Mouse (Mus musculus) spleen, adult 18-20 months (tissue): Measurements from ENCODE around the gene Hapln3.

Experiments used
- DNase-seq, 2 experiments: peaks; one replicate each; pipeline ENCODE4 v3.0.0; 2022; ENCODE audit warnings: mixed read lengths in 2 of 2

Hapln3 gene

DNA sequence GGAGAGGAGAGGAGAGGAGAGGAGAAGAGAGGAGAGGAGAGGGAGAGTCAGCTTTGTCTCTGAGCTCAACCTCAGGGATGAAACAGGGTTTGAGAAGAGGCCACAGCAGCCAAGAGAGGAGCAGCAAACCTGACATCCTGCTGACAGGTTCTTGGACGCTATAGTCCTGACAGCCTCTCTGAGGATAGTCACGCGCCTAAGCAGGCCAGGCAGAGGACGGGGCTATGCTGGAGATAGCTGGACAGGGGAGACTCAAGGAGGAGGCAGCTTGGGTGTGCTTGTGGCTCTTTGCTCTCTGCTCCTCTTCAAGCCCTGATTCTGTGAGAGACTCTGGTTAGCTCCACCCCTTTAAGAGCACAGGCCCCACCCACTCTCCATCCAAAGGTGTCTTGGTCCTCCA is 62.6 kb downstream of the Hapln3 start:
- DNase-seq = no peak

DNA sequence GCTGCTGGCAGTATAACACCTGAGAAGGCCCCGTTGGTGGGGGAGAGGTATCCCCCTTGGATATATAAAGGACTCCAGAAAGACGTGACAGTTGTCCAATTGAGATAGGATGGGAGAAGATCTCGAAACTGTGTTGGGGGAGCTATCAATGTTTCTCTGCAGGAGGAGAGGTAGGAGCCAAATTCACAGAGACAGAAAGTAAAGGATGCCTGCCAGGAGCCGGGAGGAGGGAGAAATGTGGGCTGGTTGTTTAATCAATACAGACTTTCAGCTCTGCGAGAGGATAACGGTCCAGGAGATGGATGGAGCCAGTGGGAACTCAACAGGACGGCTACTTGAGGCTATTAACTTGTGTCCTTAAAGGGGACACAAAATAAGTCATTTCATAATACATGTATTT is 63.4 kb downstream of the Hapln3 start:
- DNase-seq = no peak
